Mouse (Mus musculus) heart, adult 9 months (tissue): ENCODE measurements around the gene Wdr90.

Experiments
- DNase-seq, 2 experiments: peaks; one replicate each; pipeline ENCODE4 v3.0.0; 2022; ENCODE audit warnings: low spot score in 2 of 2

Gene Wdr90

GRCm38 (mm10) chr17:25860832-25861703 lies at the start of gene Wdr90:
Gene Wdr90, minus strand, starts transcription at chr17:25861501.
- DNase-seq, result peak; percentile 92

GRCm38 (mm10) chr17:25907640-25908039 lies 46.3 kb upstream of the Wdr90 start:
- no peak for DNase-seq

- DNase-seq, result no peak
Measured at GRCm38 (mm10) chr17:25903061-25903460, 41.8 kb upstream of the Wdr90 start.

GRCm38 (mm10) chr17:25900193-25900592 lies 38.9 kb upstream of the Wdr90 start:
- DNase-seq, result no peak

DNA sequence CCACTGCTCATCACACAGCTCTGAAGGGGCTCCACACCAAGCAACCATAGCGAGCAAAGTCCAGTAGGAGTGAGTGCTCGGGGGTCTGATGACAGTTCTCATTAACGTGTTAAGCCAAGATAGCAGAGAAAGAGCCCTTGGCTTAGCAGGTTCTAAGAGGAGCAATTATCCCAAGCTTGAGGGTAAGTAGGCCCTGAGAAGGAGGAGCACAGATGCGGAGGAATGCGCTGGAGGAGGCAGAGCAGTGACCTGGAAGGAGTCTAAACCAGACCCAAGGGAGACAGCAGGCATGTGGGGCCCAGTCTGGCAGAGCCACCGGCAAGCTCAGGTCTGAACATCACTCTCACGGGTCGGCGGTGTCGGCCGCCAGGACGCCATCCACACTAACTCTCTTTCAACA lies 34.6 kb upstream of the Wdr90 start:
- DNase-seq, result no peak

- no peak for DNase-seq
Measured at GRCm38 (mm10) chr17:25895415-25895814, 34.1 kb upstream of the Wdr90 start.

- peak; percentile 55 to 58 for DNase-seq
Measured at GRCm38 (mm10) chr17:25893975-25894617, 32.8 kb upstream of the Wdr90 start.

DNA sequence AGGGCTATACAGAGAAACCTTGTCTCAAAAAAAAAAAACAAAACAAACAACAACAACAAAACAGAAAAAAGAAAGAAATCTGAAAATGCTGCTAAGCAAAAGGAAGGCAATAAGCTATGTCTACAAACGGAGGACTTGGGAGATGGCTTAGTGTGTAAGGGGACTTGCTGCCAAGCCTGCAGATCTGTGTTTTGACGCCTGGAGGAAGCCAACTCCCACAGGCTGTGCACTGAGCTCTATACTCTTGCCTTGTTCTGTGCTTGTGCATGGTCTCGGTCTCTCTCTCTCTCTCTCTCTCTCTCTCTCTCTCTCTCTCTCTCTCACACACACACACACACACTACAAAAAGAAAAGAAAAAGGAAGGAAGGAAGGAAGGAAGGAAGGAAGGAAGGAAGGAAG lies 27.5 kb upstream of the Wdr90 start:
- DNase-seq, result no peak

- no peak for DNase-seq
Measured at GRCm38 (mm10) chr17:25887467-25887866, 26.2 kb upstream of the Wdr90 start.

- DNase-seq, result no peak
Measured at GRCm38 (mm10) chr17:25886806-25887205, 25.5 kb upstream of the Wdr90 start.

DNA sequence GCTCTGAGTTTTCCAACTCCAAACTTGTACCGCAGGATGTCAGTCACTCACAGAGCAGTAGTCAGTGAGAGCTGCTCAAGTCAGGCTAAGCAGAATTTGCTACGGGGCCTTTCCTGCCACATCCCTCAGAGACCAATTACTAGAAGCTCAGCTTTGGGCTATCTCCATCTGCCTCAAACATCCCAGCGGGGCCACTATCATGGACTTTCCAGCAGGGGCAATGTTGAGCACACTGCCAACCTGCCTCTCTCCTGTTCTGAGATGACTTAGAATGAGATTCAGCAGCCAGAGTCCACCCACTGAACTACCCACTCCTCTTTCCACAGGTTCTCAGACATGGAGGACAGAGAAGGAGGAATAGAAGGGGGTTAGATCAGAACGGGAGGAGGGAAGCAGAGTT lies 24.3 kb upstream of the Wdr90 start:
- DNase-seq, result no peak

DNA sequence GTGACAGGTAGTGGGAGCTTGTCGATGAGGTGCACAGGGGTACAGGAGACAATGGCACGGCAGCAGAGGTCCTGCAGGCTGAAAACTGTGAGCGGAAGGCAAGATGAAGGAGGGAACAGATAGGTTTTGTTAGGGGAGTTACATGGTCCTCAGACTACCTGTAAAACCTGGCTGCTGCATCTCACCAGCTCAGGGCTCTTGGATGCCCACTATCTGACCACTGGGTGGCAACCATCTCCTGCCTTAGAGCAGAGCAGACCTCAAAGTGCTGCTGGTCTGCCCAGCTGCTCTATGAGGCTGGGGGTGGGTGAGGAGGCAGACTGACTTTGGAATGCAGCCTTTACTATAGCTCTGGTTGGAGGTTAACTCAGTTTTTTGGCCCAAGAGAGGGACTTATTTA lies 22.5 kb upstream of the Wdr90 start:
- DNase-seq, result no peak

- DNase-seq, result no peak
Measured at GRCm38 (mm10) chr17:25883268-25883667, 22.0 kb upstream of the Wdr90 start.

DNA sequence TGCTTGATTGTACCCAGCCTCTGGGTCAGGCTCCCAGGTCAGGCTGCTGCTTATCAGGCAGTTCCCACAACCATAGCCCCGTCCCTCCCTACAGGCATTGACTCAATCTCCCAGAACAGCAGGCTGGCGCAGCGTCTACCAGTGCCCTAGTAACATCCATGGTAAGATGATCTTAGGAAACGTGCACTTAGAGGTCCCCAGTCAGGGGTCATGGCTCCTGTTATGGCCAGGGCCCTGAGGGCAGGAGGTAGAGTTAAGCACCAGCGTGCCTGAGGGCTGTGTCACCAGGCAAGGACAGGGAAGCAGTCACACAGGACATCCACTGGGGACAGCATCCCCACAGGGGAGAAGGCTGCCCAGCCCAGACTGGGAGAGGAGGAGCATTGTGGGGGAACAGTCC lies 21.0 kb upstream of the Wdr90 start:
- DNase-seq, result no peak

DNA sequence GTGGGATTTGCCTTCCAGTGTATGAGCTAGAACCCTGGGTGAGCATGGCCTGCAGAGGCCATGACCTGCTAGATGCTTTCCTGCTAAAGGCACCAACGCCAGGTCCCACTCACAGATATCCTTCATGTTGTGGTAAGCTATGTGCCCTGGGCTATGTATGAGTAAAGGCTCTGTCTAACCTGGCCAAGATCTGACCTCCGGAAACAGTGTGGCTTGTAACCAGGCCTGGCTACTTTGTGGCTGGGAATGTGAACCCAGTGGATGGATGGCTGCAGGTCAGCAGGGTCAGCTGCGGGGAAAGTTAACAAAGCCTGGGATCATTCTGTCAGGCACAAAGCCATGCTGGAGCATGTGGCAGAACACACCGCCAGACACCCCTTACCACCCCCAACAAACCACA lies 20.4 kb upstream of the Wdr90 start:
- DNase-seq, result no peak

GRCm38 (mm10) chr17:25880913-25881641 lies 19.8 kb upstream of the Wdr90 start:
- no peak for DNase-seq

DNA sequence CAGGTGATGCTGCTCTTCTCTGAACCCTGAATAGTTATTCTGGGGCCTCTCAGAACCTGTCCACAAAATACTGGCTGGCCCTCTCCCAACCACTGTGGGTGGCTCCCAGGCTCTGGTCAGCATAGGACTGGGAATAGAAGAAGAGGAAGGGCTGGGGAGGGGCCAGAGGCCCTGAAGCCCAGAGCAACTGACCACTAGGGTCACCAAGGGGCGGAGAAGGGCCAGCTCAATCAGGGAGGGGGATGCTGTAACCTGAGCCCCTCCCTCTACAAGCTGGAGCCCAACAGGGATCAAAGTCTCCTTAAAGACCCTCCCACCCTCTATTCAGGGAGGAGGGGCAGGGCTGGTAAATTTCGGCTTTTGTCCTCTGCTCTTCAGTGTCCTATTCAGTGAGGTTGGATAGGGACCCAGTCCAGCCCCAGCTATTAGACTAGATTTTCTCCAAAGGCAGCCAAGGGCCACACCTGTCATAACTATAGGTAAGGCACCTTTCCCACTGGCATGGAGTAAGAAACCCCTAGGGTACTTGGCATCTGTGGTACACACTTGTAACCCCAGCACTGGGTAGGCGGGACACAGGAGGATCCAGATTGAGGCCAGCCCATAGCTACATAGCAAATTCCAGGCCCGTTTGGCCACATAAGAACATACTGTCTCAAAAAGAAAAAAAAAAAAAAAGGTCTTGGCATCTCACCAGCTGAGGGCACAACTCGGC lies 19.1 kb upstream of the Wdr90 start, which contains the start of gene Wfikkn1:
Gene Wfikkn1, minus strand, starts transcription at position 663 of the 715 bp plus-strand sequence.
- no peak for DNase-seq

GRCm38 (mm10) chr17:25879750-25880149 lies 18.4 kb upstream of the Wdr90 start:
- no peak for DNase-seq

- DNase-seq, result no peak
Measured at GRCm38 (mm10) chr17:25879261-25879660, 18.0 kb upstream of the Wdr90 start.

GRCm38 (mm10) chr17:25878611-25879180 lies 17.4 kb upstream of the Wdr90 start:
- no peak for DNase-seq
